Mouse (Mus musculus) liver, adult (tissue): ENCODE measurements around the gene St7.

ENCODE experiments used
- GATA4 ChIP-seq: IDR thresholded peaks from 2 replicates; pipeline ENCODE4 v1.6.1; 2014; ENCODE audit warnings: mild to moderate bottlenecking, low read length; ENCODE audit not compliant: insufficient replicate concordance

St7 gene

GRCm38 (mm10) chr6:17814074-17814649 is 121.4 kb downstream of the St7 start:
- no peak for TF ChIP-seq GATA4

- TF ChIP-seq GATA4, result no peak
Measured at GRCm38 (mm10) chr6:17816865-17817435, 124.2 kb downstream of the St7 start.

GRCm38 (mm10) chr6:17823614-17824013 is 130.9 kb downstream of the St7 start:
- TF ChIP-seq GATA4, result no peak

- no peak for TF ChIP-seq GATA4
Measured at GRCm38 (mm10) chr6:17824735-17825134, 132.0 kb downstream of the St7 start.

- no peak for TF ChIP-seq GATA4
Measured at GRCm38 (mm10) chr6:17828382-17828781, 135.6 kb downstream of the St7 start.

GRCm38 (mm10) chr6:17829981-17830380 is 137.2 kb downstream of the St7 start:
- no peak for TF ChIP-seq GATA4

- no peak for TF ChIP-seq GATA4
Measured at GRCm38 (mm10) chr6:17834493-17834892, 141.8 kb downstream of the St7 start.

- no peak for TF ChIP-seq GATA4
Measured at GRCm38 (mm10) chr6:17835693-17836092, 143.0 kb downstream of the St7 start.

GRCm38 (mm10) chr6:17837676-17838075 is 144.9 kb downstream of the St7 start:
- TF ChIP-seq GATA4, result no peak

GRCm38 (mm10) chr6:17840431-17840830 is 147.7 kb downstream of the St7 start:
- TF ChIP-seq GATA4, result no peak

- no peak for TF ChIP-seq GATA4
Measured at GRCm38 (mm10) chr6:17842759-17843158, 150.0 kb downstream of the St7 start.

GRCm38 (mm10) chr6:17851316-17851715 is 158.6 kb downstream of the St7 start:
- no peak for TF ChIP-seq GATA4

- no peak for TF ChIP-seq GATA4
Measured at GRCm38 (mm10) chr6:17853587-17854274, 161.0 kb downstream of the St7 start.

- TF ChIP-seq GATA4, result no peak
Measured at GRCm38 (mm10) chr6:17855616-17856015, 162.9 kb downstream of the St7 start.

GRCm38 (mm10) chr6:17859564-17859963 is 166.8 kb downstream of the St7 start:
- no peak for TF ChIP-seq GATA4

- TF ChIP-seq GATA4, result no peak
Measured at GRCm38 (mm10) chr6:17860463-17860862, 167.7 kb downstream of the St7 start.
